Mouse (Mus musculus) cerebellum, postnatal 10 days (tissue): ENCODE data around the gene Dapp1.

Experiments used
- DNase-seq, 2 experiments: peaks; one replicate each; pipeline ENCODE4 v3.0.0; 2021; ENCODE audit warnings: mixed read lengths in 2 of 2

The Dapp1 gene

DNA sequence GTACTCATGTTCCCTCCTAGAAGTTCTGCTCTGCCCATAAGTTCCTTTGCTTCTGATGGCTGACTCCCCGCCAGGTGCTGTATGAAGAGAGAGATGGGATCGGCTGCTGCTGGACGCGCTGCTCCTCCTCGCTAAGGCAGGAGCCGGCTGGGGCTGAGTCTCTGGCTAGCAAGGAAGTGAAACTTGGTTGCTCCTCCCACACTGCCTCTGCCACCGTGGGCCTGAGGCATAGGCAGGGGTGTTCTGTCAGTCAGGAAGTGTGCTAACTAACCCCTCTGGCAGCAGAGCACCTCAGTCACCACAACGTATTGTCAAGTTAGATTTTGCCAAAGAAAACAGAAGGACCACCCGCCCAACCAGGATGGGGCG, at the start of gene Dapp1:
Gene Dapp1, minus strand, starts transcription at position 164 of the 369 bp plus-strand sequence.
- peak in 1 of 2 experiments; percentile 28 for DNase-seq

DNA sequence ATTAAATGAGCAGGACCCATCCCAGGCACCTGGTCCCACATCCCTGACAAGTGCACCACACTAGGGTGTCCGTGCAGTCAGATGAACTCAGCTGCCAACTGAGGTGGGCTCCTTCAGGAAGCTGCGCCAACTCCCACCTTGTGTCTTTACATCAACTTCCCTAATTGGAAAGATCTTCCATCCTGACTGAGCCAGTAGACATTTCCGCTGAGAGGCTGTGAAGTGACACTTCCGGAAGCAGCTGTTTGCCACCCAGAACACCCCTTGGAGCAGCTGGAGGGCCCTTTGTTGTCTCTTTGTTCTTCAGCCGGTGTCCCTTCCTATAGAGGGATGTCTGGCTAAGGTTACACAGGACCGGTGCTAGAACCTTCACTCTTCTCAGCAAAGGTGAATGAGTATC, 49.2 kb upstream of the Dapp1 start:
- no peak for DNase-seq

DNA sequence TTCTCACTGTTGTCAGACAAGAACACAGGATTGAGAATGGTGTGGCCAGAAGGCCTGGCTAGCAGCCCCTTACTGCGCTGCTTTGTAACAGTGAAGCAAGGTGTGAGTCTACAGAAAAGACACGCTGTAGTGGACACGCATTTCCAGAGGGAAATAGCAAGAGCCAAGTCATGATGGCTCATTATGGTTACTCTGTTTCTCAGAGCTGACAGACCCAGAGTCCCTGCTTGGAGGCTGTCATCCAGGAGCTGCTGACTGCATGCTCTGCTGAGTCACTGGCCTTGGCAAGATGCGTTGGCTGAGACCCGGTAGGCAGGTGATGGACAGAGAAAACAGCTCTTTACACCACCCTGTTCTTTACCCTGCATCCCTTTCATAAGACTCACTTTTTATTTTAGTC, 48.0 kb upstream of the Dapp1 start:
- peak; percentile 86 to 90 for DNase-seq

- no peak for DNase-seq
These were observed 46.4 kb upstream of the Dapp1 start for GRCm38 (mm10) chr3:138027575-138028362.

DNA sequence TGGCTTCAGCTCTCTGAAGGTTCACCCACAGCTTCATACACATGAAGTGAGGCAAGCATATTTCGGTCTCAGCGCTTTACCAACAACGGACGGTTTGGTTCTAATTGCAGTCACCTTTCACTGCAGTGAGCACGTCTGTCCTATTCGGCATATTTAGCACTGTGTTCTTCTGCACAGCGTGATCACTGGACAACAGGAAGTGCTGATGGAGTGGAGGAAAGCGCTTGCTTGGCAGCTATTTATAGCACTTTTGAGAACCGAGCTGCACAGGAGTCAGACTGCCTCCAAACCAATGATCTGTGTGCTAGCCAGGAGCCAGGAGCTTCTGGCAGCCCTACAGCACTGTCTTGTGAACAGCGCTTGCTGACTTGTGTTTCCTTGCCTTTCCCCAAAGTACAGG, 44.9 kb upstream of the Dapp1 start:
- DNase-seq = peak; percentile 88 to 93

- peak; percentile 60 to 63 for DNase-seq
These were observed 41.3 kb upstream of the Dapp1 start for GRCm38 (mm10) chr3:138022651-138023050.

DNA sequence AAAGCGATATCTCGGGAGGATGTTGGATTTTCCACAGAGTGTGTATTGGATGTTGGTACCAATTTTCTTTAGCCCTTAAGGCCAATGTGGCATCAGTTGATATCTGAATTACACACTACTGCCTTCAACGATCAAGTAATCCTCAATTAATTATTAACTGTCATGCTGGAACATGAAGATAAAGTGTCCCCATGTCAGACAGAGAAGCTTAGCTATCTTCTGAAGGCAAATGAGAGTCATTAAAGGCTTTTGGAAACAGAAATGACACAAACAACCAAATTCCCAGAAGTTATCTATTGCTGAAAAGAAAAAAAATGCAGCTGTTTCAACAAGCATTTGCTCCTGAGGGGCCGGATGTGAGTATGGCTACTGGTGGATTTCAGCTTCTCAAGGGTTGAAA, 40.7 kb upstream of the Dapp1 start:
- DNase-seq = no peak

DNA sequence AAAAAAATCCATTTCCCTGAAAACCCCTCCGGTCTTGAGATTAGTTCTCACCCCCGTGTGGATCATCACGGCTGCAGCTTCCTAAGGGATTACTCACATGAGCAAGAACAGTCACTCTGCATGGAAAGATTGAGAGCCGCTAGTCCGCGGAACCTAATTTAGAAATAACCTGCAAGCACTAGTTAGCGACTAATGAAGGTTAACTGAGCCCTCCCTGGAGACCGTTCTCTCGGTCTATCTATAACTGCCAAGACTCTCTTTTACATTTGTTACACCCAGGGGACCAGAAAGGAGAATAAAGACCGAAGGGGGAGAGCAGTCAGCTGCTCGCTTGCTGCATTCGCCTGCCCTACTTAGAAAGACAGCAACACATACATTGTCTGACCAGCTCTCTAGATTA, 35.5 kb upstream of the Dapp1 start:
- DNase-seq = no peak

- DNase-seq = no peak
These were observed 33.4 kb upstream of the Dapp1 start for GRCm38 (mm10) chr3:138014725-138015124.

DNA sequence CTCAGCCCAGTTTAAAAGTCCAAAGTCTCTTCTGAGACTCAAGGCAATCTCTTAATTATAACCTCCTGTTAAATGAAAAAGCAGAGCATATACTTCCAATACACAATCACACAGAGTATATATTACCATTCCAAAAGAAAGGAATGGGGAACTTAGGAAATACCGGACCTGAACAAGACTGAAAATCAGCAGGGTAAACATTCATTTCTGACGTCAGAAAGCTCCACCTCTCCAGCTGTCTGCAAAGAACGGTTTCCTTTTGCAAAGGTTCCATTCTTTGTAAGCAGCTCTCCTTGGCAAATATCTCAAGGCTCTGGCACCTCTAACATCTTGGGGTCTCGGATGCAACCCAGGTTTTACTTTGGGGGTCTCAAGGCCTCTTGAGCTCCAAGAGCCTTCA, 31.0 kb upstream of the Dapp1 start:
- DNase-seq = no peak

DNA sequence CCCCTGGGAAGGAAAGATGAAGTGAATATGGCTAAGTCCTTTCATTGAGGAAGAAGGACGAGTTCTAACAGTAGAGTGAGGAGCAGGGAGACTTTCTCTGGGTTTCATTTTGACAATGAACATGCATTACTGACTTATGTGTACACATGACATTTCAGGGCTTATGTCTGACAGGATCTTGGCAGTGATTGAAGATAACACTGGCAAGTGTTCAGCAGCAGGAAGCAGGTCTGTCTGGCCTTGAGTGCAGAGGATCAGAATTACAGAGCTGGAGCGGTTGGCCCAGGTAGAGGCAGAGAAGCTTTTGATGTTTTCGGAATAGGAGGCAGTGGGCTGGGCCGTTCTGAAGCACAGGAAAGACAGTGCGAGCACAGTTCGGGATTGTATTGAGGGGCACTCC, 26.8 kb upstream of the Dapp1 start:
- no peak for DNase-seq

DNA sequence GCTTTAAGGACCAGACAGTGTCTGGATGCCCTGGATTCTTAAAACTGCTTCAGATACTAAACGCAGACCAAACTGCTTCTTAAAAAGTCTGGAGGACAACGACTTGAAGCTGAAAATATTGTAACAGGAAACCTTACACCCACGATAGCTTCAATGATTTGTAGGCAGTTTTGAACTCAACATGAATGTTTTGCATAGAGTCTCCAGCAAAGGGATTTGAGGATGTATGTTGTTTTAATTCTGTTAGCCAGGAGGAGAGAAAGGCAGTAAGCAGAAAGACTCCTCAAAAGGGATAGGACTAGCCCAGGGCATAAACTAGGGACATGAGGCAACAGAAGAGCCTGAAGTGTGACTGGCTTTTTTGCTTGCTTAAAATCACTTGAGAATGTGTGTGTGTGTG, 25.6 kb upstream of the Dapp1 start:
- no peak for DNase-seq

- DNase-seq = no peak
These were observed 21.9 kb upstream of the Dapp1 start for GRCm38 (mm10) chr3:138003264-138003663.

DNA sequence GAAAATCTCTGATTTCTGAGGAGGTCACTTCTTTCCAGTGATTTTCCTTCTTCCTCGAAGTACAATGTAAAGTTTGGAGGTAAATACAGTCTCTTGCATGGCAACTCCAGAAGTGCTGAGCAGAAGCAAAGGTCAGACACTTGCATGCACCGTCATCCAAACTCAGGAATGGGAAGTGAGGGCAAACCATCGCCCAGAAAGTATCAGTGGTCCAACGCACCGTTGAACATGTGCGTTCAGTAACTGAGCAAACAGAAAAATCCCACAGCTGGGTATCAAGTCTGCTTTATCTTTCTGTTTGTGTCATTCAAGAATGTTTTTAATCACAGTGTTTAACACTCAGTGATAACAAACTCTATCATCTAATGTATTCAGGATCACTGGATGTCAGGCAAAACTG, 21.2 kb upstream of the Dapp1 start:
- DNase-seq = no peak

- DNase-seq = no peak
These were observed 20.5 kb upstream of the Dapp1 start for GRCm38 (mm10) chr3:138001865-138002264.

GRCm38 (mm10) chr3:138000724-138001069, 19.4 kb upstream of the Dapp1 start:
- peak; percentile 28 to 36 for DNase-seq

GRCm38 (mm10) chr3:138000062-138000723, 18.8 kb upstream of the Dapp1 start:
- no peak for DNase-seq

DNA sequence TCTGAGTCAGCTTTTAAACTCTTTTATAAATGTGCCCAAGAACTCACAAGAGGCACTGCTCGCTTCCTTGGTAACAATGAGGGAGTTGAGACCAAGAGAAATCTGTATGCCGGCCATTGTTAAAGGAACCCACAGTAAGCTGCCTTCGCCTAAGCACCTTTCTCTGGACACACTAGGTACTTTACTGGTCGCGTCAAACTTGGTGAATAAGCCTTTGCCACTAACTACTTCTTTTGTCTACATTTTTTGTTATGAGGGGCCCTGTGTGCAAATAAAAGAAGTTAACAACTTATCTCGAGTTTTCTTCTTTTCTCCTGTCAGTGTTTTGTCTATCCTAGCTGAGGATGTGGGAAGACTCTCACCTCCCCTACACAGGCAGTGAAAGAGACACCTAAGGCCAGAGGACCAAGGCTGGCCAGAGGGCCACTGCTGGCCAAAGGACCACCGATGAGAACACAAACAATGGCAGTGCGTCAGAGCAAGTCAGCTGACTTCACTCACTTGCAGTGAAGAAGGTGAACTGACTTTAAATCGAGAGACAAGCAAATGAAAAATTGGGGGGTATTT, 18.0 kb upstream of the Dapp1 start:
- DNase-seq = no peak

DNA sequence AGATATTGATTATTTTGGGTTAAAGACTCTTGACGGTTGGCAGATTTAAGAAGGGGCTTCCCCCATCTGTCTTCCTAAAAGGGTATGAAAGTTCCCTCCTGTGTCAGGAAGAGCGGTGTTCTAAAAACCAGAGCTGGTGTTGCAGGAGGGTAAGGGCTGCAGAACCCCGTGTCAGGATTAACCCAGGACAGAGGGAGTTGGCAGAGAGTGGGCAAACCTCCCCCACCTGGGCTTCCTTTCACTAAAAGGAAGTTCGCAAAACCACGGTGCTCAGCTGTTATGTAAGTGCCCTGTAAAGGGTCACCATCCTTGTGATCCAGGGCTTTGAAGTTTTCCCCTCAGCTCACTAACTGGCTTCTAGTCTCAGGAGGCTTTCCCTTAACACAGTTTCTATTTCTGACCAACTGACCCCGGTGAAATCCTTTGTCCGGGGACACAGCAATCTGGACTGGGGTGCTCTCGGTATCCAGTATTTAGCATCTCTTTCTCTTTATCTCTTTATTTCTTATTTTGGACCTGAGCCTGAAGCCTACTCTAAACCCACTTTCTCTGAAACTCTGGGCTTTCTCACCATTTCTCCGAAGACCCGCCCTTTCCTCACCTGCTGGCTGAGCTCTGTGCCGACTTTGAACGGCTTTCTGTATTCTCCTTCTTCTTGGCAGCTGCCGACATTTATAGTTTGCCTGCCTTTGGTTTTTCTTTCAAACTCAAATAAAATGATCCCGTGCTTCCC, 17.3 kb upstream of the Dapp1 start:
- DNase-seq = no peak

DNA sequence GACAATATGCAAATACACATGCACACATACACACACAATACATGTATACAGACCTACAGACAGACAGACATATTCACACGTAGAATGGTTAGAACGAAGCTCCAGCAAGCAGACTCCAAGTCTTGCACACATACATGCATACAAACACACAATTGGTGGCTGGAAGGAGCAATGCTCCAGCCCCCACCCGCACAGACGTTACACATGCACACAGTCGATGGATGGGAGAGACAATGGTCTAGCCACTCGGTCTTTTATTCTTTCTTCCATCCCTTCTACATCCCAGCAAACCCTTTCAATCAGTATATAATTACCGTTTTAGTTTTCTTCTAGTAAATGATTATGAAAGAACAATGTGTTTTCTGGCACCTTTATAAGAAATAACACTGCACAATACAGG, 14.1 kb upstream of the Dapp1 start:
- DNase-seq = no peak

DNA sequence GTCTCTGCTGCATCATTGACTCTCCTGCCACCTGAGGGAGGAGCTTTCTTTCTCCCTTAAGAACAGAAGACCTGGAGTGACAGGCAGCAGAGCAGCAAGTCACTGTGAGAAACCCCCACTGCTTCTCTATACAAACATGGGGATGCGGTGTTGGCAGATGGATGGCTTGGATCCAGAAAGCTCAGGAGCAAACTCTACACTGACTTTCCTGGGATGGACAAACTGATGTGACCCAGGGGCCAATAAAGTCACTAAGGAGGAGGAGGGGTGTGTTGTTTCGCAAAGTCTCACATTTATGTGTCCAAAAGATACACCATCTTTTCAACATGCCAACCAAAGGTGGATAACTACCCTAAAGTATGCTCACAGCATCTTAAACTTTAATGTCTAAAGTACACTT, 12.9 kb upstream of the Dapp1 start:
- no peak for DNase-seq

DNA sequence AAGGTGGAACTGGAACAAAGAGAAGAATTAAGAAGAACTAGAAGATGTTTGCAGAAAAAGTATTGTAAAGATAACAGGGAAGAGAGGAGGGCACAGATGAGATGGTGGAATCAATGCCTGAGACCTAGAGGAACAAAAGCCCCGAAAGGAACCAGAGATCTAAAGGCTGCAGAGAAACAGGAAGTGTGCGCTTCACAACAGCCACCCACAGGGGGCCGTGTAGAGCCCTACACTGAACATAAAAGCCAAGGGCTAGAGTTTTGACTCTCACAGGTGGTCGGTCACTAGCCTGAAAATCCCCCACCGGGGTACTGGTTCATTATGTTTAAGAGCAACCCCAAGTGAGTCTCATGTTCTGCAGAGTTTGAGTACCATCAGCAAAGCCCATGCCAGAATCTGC, 11.0 kb upstream of the Dapp1 start:
- peak in 1 of 2 experiments; percentile 11 for DNase-seq

- peak; percentile 86 for DNase-seq
These were observed 9.8 kb upstream of the Dapp1 start for GRCm38 (mm10) chr3:137991183-137991582.

- no peak for DNase-seq
These were observed 8.1 kb upstream of the Dapp1 start for GRCm38 (mm10) chr3:137989405-137989804.
